Mouse (Mus musculus) CH12.LX (cell line): ENCODE measurements at regions not wholly inside any gene's neighbourhood (a gene's known extent, or its start where the extent isn't known, plus 50 kb on each side); places are given as distances from the start of the nearest gene placed in this dataset.

Experiments used
- BHLHE40 ChIP-seq: IDR thresholded peaks from 2 replicates; pipeline ENCODE4 v1.6.1; 2011; ENCODE audit warnings: mild to moderate bottlenecking, low read depth, low read length, improper control_type of control experiment
- CTCF ChIP-seq, 2 experiments: IDR thresholded peaks in 1 of 2; conservative IDR thresholded peaks in 1 of 2; 2 replicates each; pipeline ENCODE4 v1.5.1; 2011 to 2012; ENCODE audit warnings: low read depth in 2 of 2, low read length in 2 of 2, improper control_type of control experiment in 1 of 2, inconsistent platforms in 1 of 2, mild to moderate bottlenecking in 1 of 2, moderate library complexity in 1 of 2
- EP300 ChIP-seq: IDR thresholded peaks from 2 replicates; pipeline ENCODE4 v1.6.1; 2011; ENCODE audit warnings: low read length, improper control_type of control experiment
- ETS1 ChIP-seq: conservative IDR thresholded peaks from 2 replicates; pipeline ENCODE4 v1.6.1; 2012; ENCODE audit warnings: low read depth, mild to moderate bottlenecking, inconsistent platforms, low read length, improper control_type of control experiment, moderate library complexity
- POLR2A ChIP-seq: IDR thresholded peaks from 2 replicates; pipeline ENCODE4 v1.6.1; 2011; ENCODE audit warnings: low read depth, mild to moderate bottlenecking, improper control_type of control experiment, low read length

DNA sequence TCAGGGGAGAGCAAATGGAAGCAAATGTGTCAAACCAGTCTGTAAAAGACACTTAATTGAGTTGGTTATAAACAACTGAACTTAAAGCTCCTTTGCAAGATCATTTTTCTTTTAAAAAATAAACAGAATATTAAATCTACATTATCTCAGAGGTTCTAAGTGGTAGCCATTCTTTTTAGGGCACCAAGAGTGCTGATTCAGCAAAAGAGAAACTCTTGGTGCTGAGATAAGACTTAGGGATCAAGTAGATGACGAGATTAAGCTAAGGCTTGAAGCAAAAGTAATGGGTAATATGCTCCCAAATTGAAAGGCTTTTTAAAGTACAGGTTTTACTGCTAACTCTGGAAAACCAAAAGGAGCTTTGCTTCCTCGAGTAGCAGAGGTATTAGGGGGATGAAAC is 740.5 kb downstream of the Gbe1 start:
- TF ChIP-seq POLR2A (no peak), BHLHE40 (no peak), CTCF (conservative IDR thresholded peaks at IDR 0.05 in 1 of 2, IDR thresholded peaks at IDR 0.05 in 1 of 2; ENCODE audit: low read depth in 2 of 2, low read length in 2 of 2) (no peak), EP300 (no peak), ETS1 (no peak)
